Mouse (Mus musculus) kidney, embryonic 16.5 days (tissue): ENCODE results near the gene Zfand6. TPM values are rescaled to one million over a fixed set of nuclear protein-coding genes. Genes with fewer than 3 reads are reported as not detected.

Experiments used
- ATAC-seq: fragments of 200-750 bp; cut with Nextera tagmentation; 2 replicates; pipeline ENCODE4 v1.8.0; 2017; ENCODE audit warnings: moderate TSS enrichment; ENCODE audit not compliant: low FRiP score, low TSS enrichment
- H3K27ac ChIP-seq: fragments of 300-500 bp; sonication (generic); 2 replicates; pipeline ENCODE4 v1.5.1; 2014; ENCODE audit warnings: low read length
- H3K27me3 ChIP-seq: fragments of 300-500 bp; sonication (generic); 2 replicates; pipeline ENCODE4 v1.6.1; 2014; ENCODE audit warnings: low read length, control low read depth, mixed read lengths; ENCODE audit not compliant: insufficient read depth
- H3K36me3 ChIP-seq: fragments of 300-500 bp; sonication (generic); 2 replicates; pipeline ENCODE4 v1.6.1; 2014; ENCODE audit warnings: low read length, control low read depth, mixed read lengths; ENCODE audit not compliant: insufficient read depth
- H3K4me1 ChIP-seq: fragments of 300-500 bp; sonication (generic); 2 replicates; pipeline ENCODE4 v1.6.1; 2014; ENCODE audit warnings: low read length, control low read depth, mixed read lengths; ENCODE audit not compliant: insufficient read depth
- H3K4me2 ChIP-seq: fragments of 300-500 bp; sonication (generic); replicated peaks from 2 replicates; pipeline ENCODE4 v1.6.1; 2014; ENCODE audit warnings: low read depth, low read length
- H3K4me3 ChIP-seq: fragments of 300-500 bp; sonication (generic); 2 replicates; pipeline ENCODE4 v1.5.1; 2014; ENCODE audit warnings: mild to moderate bottlenecking, low read length
- H3K9ac ChIP-seq: fragments of 300-500 bp; sonication (generic); replicated peaks from 2 replicates; pipeline ENCODE4 v1.6.1; 2014; ENCODE audit warnings: low read length
- H3K9me3 ChIP-seq: fragments of 300-500 bp; sonication (generic); 2 replicates; pipeline ENCODE4 v1.6.1; 2016; ENCODE audit warnings: low read length, control low read depth
- WGBS: fragments of 180-500 bp; shearing (Covaris S2); extraction: QIAGEN DNeasy Blood & Tissue Kit; methylation state at CpG from one replicate; pipeline ENCODE4 v1.1.7; 2014; 5-methylcytosine and 5-hydroxymethylcytosine counted together
- polyA plus RNA-seq: library from polyadenylated mRNA; unstranded; fragments of >200 nt; fragmentation: Nextera tagmentation; extraction: Ambion mirVana; gene quantifications from 2 replicates; pipeline ENCODE4 v1.2.1, GENCODE M21; 2015

Zfand6 gene
- polyA plus RNA-seq, 1 experiment from 2014 or later: 189 TPM

DNA sequence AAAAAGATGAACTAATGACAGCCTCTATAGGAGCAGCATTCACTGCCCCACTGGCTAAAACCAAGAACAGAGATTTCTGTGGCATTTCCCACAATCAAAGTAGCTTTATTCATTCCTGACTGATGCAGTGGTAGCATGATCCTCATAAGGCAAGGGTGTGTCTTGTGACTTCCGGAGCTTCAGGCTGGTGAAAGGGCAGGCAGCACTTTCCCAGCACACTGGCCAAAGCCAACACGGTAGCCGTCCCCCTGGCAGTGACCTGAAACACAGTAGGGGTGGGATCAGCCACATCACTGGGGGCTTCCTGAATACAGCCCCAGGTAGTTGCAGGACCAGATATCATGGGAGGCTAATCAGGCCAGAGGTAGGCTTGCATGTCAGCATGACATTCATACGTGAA, 104.7 kb downstream of the Zfand6 start:
- H3K4me2 ChIP-seq: no peak overlapping the region
- H3K4me1 ChIP-seq: no peaks in the 10 kb centered on the region
- H3K4me3 ChIP-seq: no peak overlapping the region
- no peak overlapping the region for H3K27ac ChIP-seq
- H3K36me3 ChIP-seq: no peaks in the 10 kb centered on the region
- 92% methylated on average over 4 of the region's 4 CpGs for WGBS
- no peak overlapping the region for H3K9ac ChIP-seq
- no peaks in the 10 kb centered on the region for H3K27me3 ChIP-seq
- H3K9me3 ChIP-seq: no peaks in the 10 kb centered on the region
- ATAC-seq: no peak

DNA sequence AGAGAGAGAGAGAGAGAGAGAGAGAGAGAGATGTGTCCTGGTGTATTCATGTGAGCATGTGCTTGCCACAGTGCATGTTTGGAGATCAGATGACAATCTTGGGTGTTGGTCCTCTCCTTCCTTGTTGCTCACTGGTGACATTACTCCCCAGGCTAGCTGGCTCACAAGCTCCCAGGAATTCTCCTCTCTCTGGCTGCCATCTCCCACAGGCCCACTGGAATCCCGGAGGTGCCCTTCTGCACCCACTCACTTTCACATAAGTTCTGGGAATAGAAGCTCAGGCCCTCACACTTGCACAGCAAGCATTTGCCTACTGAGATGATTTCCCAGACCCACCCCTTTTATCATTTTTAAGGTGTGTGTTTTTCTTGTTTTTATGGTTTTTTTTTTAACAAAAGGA, 110.0 kb downstream of the Zfand6 start:
- Histone ChIP-seq H3K9ac (no peak overlapping the region), H3K36me3 (no peaks in the 10 kb centered on the region), H3K4me2 (no peak overlapping the region), H3K27ac (no peak overlapping the region), H3K4me1 (no peaks in the 10 kb centered on the region), H3K4me3 (no peak overlapping the region), H3K27me3 (no peaks in the 10 kb centered on the region), H3K9me3 (no peaks in the 10 kb centered on the region)
- WGBS: 91% methylated on average over 1 of the region's 1 CpGs
- ATAC-seq: no peak

GRCm38 (mm10) chr7:84578841-84579240, 110.9 kb downstream of the Zfand6 start:
- Histone ChIP-seq H3K9me3 (no peaks in the 10 kb centered on the region), H3K27ac (no peak overlapping the region), H3K4me1 (no peaks in the 10 kb centered on the region), H3K4me3 (no peak overlapping the region), H3K9ac (no peak overlapping the region), H3K27me3 (no peaks in the 10 kb centered on the region), H3K4me2 (no peak overlapping the region), H3K36me3 (no peaks in the 10 kb centered on the region)
- no peak for ATAC-seq
- 100% methylated on average over 1 of the region's 1 CpGs for WGBS

- Histone ChIP-seq H3K4me2 (no peak overlapping the region), H3K27me3 (no peaks in the 10 kb centered on the region), H3K9me3 (no peaks in the 10 kb centered on the region), H3K4me1 (no peaks in the 10 kb centered on the region), H3K9ac (no peak overlapping the region), H3K27ac (no peak overlapping the region), H3K4me3 (no peak overlapping the region), H3K36me3 (no peaks in the 10 kb centered on the region)
- ATAC-seq: no peak; the same call in 1 of the 2 replicates
- WGBS: 76% methylated on average over 2 of the region's 2 CpGs
These were observed 112.7 kb downstream of the Zfand6 start for GRCm38 (mm10) chr7:84577034-84577433.

DNA sequence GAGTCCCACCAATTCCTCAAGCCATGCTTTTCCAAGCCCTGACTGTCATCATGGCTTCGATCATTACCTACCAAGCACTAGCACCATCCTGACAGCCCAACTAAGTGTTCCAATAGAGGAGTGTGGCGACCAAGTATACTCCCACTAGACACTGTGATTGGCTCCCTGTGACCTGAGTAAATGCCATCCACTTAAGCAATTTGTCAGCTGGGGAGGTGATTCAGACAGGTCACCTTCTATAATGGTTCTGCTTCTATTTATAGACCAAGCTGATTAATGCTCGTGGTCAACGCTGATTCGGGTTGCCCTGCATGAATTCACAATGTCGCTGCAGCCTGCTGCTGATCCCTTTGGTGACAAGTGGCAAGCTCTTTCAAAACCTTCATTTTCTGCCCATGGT, 123.6 kb downstream of the Zfand6 start:
- no peak overlapping the region for H3K4me2 ChIP-seq
- H3K36me3 ChIP-seq: no peaks in the 10 kb centered on the region
- ATAC-seq: no peak
- WGBS: 67% methylated on average over 6 of the region's 6 CpGs
- H3K27me3 ChIP-seq: no peaks in the 10 kb centered on the region
- H3K9ac ChIP-seq: no peak overlapping the region
- H3K9me3 ChIP-seq: no peaks in the 10 kb centered on the region
- no peak overlapping the region for H3K4me3 ChIP-seq
- H3K27ac ChIP-seq: no peak overlapping the region
- no peaks in the 10 kb centered on the region for H3K4me1 ChIP-seq

DNA sequence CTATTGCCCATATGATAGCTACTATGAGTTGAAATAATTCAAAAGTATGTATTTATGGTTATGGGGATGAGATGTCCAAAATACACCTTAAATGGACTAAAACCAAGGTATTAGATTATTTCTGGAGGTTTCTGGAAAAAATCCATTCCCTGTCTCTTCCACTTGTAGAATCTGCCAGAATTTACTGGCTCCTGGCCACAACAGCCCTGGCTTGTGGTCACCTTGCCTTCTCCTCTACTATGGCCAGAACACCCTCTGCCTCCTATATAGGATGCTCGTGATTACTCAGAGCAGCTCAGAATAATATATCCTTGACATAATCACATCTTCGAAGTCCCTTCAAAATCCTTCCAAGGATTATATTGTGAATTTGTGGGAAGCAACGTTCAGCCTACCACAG, 125.5 kb downstream of the Zfand6 start:
- ATAC-seq: no peak

More for the DNA sequence above, 125.5 kb downstream of the Zfand6 start:
- no peak overlapping the region for H3K4me2 ChIP-seq
- H3K4me1 ChIP-seq: no peaks in the 10 kb centered on the region
- no peaks in the 10 kb centered on the region for H3K27me3 ChIP-seq
- WGBS: 82% methylated on average over 3 of the region's 3 CpGs
- H3K27ac ChIP-seq: no peak overlapping the region
- H3K9me3 ChIP-seq: no peaks in the 10 kb centered on the region
- H3K36me3 ChIP-seq: no peaks in the 10 kb centered on the region
- H3K4me3 ChIP-seq: no peak overlapping the region
- no peak overlapping the region for H3K9ac ChIP-seq

Other genes with a start within 250 kb of the Zfand6 start
- 0.22 and 0.31 TPM in 2 replicates for gene Gm2115, start 161.0 kb downstream of the Zfand6 start, polyA plus RNA-seq
- gene Fah, start 83.2 kb downstream of the Zfand6 start, polyA plus RNA-seq: 14.9 and 17.7 TPM in 2 replicates
- gene Olfr291, start 163.6 kb upstream of the Zfand6 start, polyA plus RNA-seq: not detected in 2 replicates